Mouse (Mus musculus) limb, embryonic 12.5 days (tissue): ENCODE measurements around the gene Treh. TPM values are rescaled to one million over a fixed set of nuclear protein-coding genes. Genes with fewer than 3 reads are reported as not detected.

Experiments used
- ATAC-seq: fragments of 200-750 bp; cut with Nextera tagmentation; 2 replicates; pipeline ENCODE4 v1.8.0; 2017; ENCODE audit warnings: low read depth, moderate TSS enrichment; ENCODE audit not compliant: insufficient number of reproducible peaks, insufficient read depth, low FRiP score, low TSS enrichment
- H3K27ac ChIP-seq: fragments of 300-500 bp; sonication (generic); 2 replicates; pipeline ENCODE4 v1.5.1; 2016; ENCODE audit warnings: mild to moderate bottlenecking, moderate library complexity
- H3K27me3 ChIP-seq: fragments of 300-500 bp; sonication (generic); 2 replicates; pipeline ENCODE4 v1.6.1; 2016; ENCODE audit warnings: mild to moderate bottlenecking, moderate library complexity
- H3K36me3 ChIP-seq: fragments of 300-500 bp; sonication (generic); 2 replicates; pipeline ENCODE4 v1.6.1; 2016; ENCODE audit warnings: mild to moderate bottlenecking, moderate library complexity
- H3K4me1 ChIP-seq: fragments of 300-500 bp; sonication (generic); replicated peaks from 2 replicates; pipeline ENCODE4 v1.6.1; 2016
- H3K4me2 ChIP-seq: fragments of 300-500 bp; sonication (generic); 2 replicates; pipeline ENCODE4 v1.6.1; 2016; ENCODE audit warnings: mild to moderate bottlenecking, moderate library complexity
- H3K4me3 ChIP-seq: fragments of 300-500 bp; sonication (generic); replicated peaks from 2 replicates; pipeline ENCODE4 v1.5.1; 2016; ENCODE audit warnings: mild to moderate bottlenecking
- H3K9ac ChIP-seq: fragments of 300-500 bp; sonication (generic); replicated peaks from 2 replicates; pipeline ENCODE4 v1.6.1; 2016; ENCODE audit warnings: mild to moderate bottlenecking, moderate library complexity
- H3K9me3 ChIP-seq: fragments of 300-500 bp; sonication (generic); 2 replicates; pipeline ENCODE4 v1.6.1; 2016; ENCODE audit warnings: mild to moderate bottlenecking, moderate library complexity
- WGBS: fragments of 180-500 bp; shearing (Covaris S2); methylation state at CpG from one replicate; pipeline ENCODE4 v1.1.7; 2016; 5-methylcytosine and 5-hydroxymethylcytosine counted together
- polyA plus RNA-seq: library from polyadenylated mRNA; unstranded; fragments of >200 nt; fragmentation: Nextera tagmentation; extraction: Ambion mirVana; gene quantifications from 2 replicates; pipeline ENCODE4 v1.2.1, GENCODE M21; 2016

Treh gene
- polyA plus RNA-seq, 1 experiment from 2014 or later, result not detected

DNA sequence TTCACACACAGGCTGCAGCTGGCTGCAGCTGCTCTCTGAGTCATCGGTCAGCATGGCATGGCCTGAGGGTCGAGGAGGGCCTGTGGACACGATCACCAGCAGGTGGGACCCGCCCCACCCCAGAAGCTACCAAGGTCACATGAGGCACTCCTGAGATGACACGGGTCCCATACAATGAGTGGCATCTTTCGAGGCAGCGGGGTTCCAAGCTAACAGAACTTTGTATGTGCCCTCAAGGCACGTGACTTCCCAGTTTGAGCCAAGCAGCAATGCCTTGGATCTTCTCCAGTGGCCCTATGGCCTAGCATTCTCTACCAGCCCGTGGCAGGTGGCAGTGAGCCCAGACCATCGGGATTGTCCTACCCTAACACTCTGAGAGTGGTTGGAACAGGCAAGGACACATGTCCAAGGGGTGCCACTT lies 44.8 kb downstream of the Treh start:
- Histone ChIP-seq H3K36me3 (peaks cover 68% of the 10 kb centered on the region), H3K27ac (no peak overlapping the region), H3K4me3 (no peak overlapping the region), H3K9ac (no peak overlapping the region), H3K9me3 (no peaks in the 10 kb centered on the region), H3K27me3 (no peaks in the 10 kb centered on the region), H3K4me2 (no peak overlapping the region), H3K4me1 (peaks cover 25% of the 10 kb centered on the region)
- WGBS, result 87% methylated on average over 10 of the region's 10 CpGs
- no peak for ATAC-seq

DNA sequence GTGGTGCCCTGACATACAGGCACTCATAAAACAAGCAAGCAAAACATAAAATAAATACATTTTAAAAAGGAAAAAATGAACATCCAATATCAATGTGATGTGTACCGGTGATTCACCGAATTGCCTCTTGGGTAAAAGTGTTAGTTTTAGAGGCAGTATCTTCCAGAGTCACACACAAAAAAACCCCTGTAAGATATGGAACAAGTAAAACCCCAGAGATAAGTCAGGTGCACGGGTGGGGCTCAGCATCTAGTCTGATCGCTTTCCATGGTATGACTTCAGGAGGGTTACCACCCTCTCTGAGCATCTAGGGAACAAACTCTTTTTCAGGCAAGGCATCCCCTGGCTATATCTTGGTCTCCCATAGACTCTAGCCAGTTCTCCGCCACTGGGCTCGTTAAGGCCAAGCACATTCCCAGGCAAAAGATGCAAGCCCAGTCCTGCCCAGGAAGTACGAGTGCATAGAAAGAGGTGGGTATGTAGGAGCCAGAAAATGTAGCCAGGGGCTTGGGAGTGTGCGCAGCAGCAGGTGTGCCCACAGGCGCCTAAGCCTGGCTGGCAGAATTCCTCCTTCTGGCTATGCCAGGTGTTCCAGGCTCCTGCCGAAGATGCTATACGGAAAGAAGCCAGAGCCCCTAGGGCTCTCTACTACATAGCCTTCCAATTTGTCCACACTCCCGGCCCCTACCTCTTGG lies 46.1 kb downstream of the Treh start:
- peak overlapping the region; percentile 68; the same call in 1 of the 2 replicates for H3K4me2 ChIP-seq
- 78% methylated on average over 12 of the region's 12 CpGs for WGBS
- H3K4me3 ChIP-seq, result no peak overlapping the region
- H3K27ac ChIP-seq, result no peak overlapping the region
- peaks cover 30% of the 10 kb centered on the region for H3K4me1 ChIP-seq
- H3K36me3 ChIP-seq, result peaks cover 68% of the 10 kb centered on the region
- H3K9me3 ChIP-seq, result no peaks in the 10 kb centered on the region
- no peak overlapping the region for H3K9ac ChIP-seq
- no peaks in the 10 kb centered on the region for H3K27me3 ChIP-seq
- ATAC-seq, result no peak

- Histone ChIP-seq H3K27me3 (no peaks in the 10 kb centered on the region), H3K4me2 (peak overlapping the region; percentile 68), H3K9ac (peak overlapping the region; percentile 84), H3K4me1 (peaks cover 30% of the 10 kb centered on the region), H3K27ac (no peak overlapping the region; the same call in 1 of the 2 replicates), H3K9me3 (no peaks in the 10 kb centered on the region), H3K4me3 (peak overlapping the region; percentile 73), H3K36me3 (peaks cover 69% of the 10 kb centered on the region)
- ATAC-seq, result no peak
- 76% methylated on average over 8 of the region's 8 CpGs for whole genome bisulfite sequencing
Observed at GRCm38 (mm10) chr9:44719632-44720357, 46.8 kb downstream of the Treh start.

- Histone ChIP-seq H3K36me3 (peaks cover 69% of the 10 kb centered on the region), H3K9me3 (no peaks in the 10 kb centered on the region), H3K9ac (peak overlapping the region; percentile 84), H3K27ac (peak overlapping the region; percentile 86), H3K4me2 (peak overlapping the region; percentile 68), H3K4me1 (peaks cover 33% of the 10 kb centered on the region), H3K4me3 (peak overlapping the region; percentile 73), H3K27me3 (no peaks in the 10 kb centered on the region)
- 17% methylated on average over 9 of the region's 9 CpGs for WGBS
- peak; percentile 24; the same call in 1 of the 2 replicates for ATAC-seq
Observed at GRCm38 (mm10) chr9:44720358-44721153, 47.5 kb downstream of the Treh start.

- ATAC-seq, result peak; percentile 78
- H3K36me3 ChIP-seq, result peaks cover 69% of the 10 kb centered on the region
- H3K27ac ChIP-seq, result peak overlapping the region; percentile 86
- WGBS, result 1% methylated on average over 38 of the region's 40 CpGs
- H3K4me1 ChIP-seq, result peaks cover 41% of the 10 kb centered on the region
- peak overlapping the region; percentile 73 for H3K4me3 ChIP-seq
- no peaks in the 10 kb centered on the region for H3K27me3 ChIP-seq
- peak overlapping the region; percentile 84 for H3K9ac ChIP-seq
- peak overlapping the region; percentile 68 for H3K4me2 ChIP-seq
- no peaks in the 10 kb centered on the region for H3K9me3 ChIP-seq
Observed at GRCm38 (mm10) chr9:44721154-44721876, 48.3 kb downstream of the Treh start.

DNA sequence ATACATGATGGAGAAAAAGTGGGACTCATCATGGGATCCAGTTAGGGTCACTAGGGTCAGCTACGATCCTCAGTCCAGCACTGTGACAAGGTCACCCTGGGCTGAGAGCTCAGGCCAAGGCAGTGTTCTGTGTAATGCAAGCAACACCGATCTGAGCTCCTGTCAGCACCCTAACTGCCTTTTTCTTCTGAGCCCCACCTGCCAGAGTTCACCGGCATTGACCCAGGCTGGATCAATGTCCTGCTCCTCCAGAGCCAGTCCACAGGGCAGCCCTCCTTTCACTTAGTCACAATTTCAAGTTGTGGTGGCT lies 48.8 kb downstream of the Treh start:
- Histone ChIP-seq H3K4me1 (peaks cover 46% of the 10 kb centered on the region), H3K4me2 (peak overlapping the region; percentile 68), H3K27ac (peak overlapping the region; percentile 86), H3K9ac (peak overlapping the region; percentile 84; the same call in 1 of the 2 replicates), H3K9me3 (no peaks in the 10 kb centered on the region), H3K27me3 (no peaks in the 10 kb centered on the region), H3K36me3 (peaks cover 69% of the 10 kb centered on the region), H3K4me3 (peak overlapping the region; percentile 73)
- WGBS, result 87% methylated on average over 3 of the region's 3 CpGs
- ATAC-seq, result no peak; the same call in 1 of the 2 replicates

DNA sequence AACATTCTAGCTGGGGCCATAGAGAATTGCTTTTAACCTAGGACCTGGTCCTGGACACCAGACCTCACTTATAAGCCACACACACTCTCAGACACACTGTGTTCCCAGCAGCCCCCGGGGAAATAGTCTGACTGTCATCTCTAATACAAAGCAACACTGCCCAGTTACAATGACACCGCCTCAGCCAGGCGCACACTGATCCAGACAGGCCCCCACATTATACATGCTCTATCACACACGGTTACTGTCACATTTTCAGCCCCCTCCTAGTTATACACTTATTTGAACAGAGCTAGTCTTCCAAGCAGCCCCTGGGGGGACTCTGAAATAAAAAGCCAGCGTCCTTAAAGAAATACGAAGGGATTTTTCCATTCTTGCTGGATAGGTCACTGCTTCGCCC lies 49.5 kb downstream of the Treh start:
- no peak for ATAC-seq
- H3K27me3 ChIP-seq, result no peaks in the 10 kb centered on the region
- no peak overlapping the region for H3K4me3 ChIP-seq
- peaks cover 69% of the 10 kb centered on the region for H3K36me3 ChIP-seq
- no peak overlapping the region for H3K4me2 ChIP-seq
- 82% methylated on average over 7 of the region's 7 CpGs for WGBS
- H3K9me3 ChIP-seq, result no peaks in the 10 kb centered on the region
- 0 out of 2 replicates have a peak overlapping the region, but pooled peaks have one; percentile 17 for H3K27ac ChIP-seq
- H3K4me1 ChIP-seq, result peaks cover 48% of the 10 kb centered on the region
- no peak overlapping the region for H3K9ac ChIP-seq

GRCm38 (mm10) chr9:44723008-44723407 lies 50.0 kb downstream of the Treh start:
- Histone ChIP-seq H3K4me2 (no peak overlapping the region), H3K4me3 (no peak overlapping the region), H3K9ac (no peak overlapping the region), H3K27ac (peak overlapping the region; percentile 60; the same call in 1 of the 2 replicates), H3K9me3 (no peaks in the 10 kb centered on the region), H3K27me3 (no peaks in the 10 kb centered on the region), H3K36me3 (peaks cover 69% of the 10 kb centered on the region), H3K4me1 (peaks cover 48% of the 10 kb centered on the region)
- 42% methylated on average over 7 of the region's 7 CpGs for WGBS
- no peak for ATAC-seq

GRCm38 (mm10) chr9:44723521-44724041 lies 50.5 kb downstream of the Treh start:
- Histone ChIP-seq H3K4me2 (no peak overlapping the region), H3K9me3 (no peaks in the 10 kb centered on the region), H3K36me3 (peaks cover 65% of the 10 kb centered on the region), H3K4me1 (peaks cover 48% of the 10 kb centered on the region), H3K9ac (no peak overlapping the region), H3K27me3 (no peaks in the 10 kb centered on the region), H3K4me3 (no peak overlapping the region), H3K27ac (peak overlapping the region; percentile 60; the same call in 1 of the 2 replicates)
- WGBS, result 68% methylated on average over 11 of the region's 11 CpGs
- ATAC-seq, result no peak

GRCm38 (mm10) chr9:44724223-44724622 lies 51.2 kb downstream of the Treh start:
- H3K4me3 ChIP-seq, result no peak overlapping the region
- no peaks in the 10 kb centered on the region for H3K9me3 ChIP-seq
- peaks cover 61% of the 10 kb centered on the region for H3K36me3 ChIP-seq
- H3K27ac ChIP-seq, result no peak overlapping the region
- peaks cover 46% of the 10 kb centered on the region for H3K4me1 ChIP-seq
- ATAC-seq, result no peak
- H3K9ac ChIP-seq, result no peak overlapping the region
- WGBS, result 72% methylated on average over 6 of the region's 6 CpGs
- H3K4me2 ChIP-seq, result no peak overlapping the region
- no peaks in the 10 kb centered on the region for H3K27me3 ChIP-seq
